Mouse (Mus musculus) C2C12 (cell line): ENCODE data around the gene Samm50.

Experiments used
- CTCF ChIP-seq: IDR thresholded peaks from one replicate; pipeline ENCODE4 v1.5.1; 2011; ENCODE audit not compliant: control insufficient read depth, insufficient read depth, insufficient read length
- MAX ChIP-seq: IDR thresholded peaks from one replicate; pipeline ENCODE4 v1.6.1; 2011; ENCODE audit warnings: mild to moderate bottlenecking, control low read depth
- MYOD1 ChIP-seq: IDR thresholded peaks from one replicate; pipeline ENCODE4 v1.6.1; 2011; ENCODE audit warnings: low read depth; ENCODE audit not compliant: control insufficient read depth, insufficient read length
- USF1 ChIP-seq: IDR thresholded peaks from one replicate; pipeline ENCODE4 v1.6.1; 2011; ENCODE audit warnings: low read depth, mild to moderate bottlenecking, control low read depth, moderate library complexity

DNA sequence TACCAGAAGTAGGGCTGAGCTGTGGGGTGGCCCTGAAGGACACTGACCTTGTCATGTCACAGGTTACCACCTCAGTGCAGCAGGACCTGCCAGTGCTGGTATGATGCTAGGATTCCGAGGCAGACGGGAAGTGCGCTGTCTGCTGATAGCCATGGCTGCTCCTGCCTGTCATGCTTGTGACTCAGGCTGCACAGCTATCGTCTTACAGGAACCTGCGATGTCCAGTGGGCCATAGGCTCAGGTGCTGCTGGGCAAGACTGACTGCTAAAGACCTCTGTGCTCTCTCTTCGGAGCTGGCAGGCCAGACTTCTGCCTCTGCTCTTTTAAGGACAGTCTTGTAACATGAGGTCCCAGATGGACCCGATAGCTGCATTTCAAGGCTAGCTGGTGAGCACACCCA lies 22.4 kb downstream of the Samm50 start:
- TF ChIP-seq CTCF (no peak), USF1 (no peak), MAX (no peak), MYOD1 (no peak)
